Mouse (Mus musculus) midbrain, embryonic 11.5 days (tissue): ENCODE measurements at regions not wholly inside any gene's neighbourhood (a gene's known extent, or its start where the extent isn't known, plus 50 kb on each side); places are given as distances from the start of the nearest gene placed in this dataset.

Experiments
- ATAC-seq: fragments of 200-750 bp; cut with Nextera tagmentation; 2 replicates; pipeline ENCODE4 v1.8.0; 2017; ENCODE audit warnings: moderate TSS enrichment, moderate library complexity; ENCODE audit not compliant: low FRiP score
- DNase-seq: peaks from one replicate; pipeline ENCODE4 v3.0.0; 2015; ENCODE audit warnings: low spot score; ENCODE audit errors: missing footprints
- H3K27ac ChIP-seq: fragments of 300-500 bp; sonication (generic); 2 replicates; pipeline ENCODE4 v1.5.1; 2014; ENCODE audit warnings: low read depth, low read length
- H3K27me3 ChIP-seq: fragments of 300-500 bp; sonication (generic); 2 replicates; pipeline ENCODE4 v1.6.1; 2014; ENCODE audit warnings: mild to moderate bottlenecking, low read length, moderate library complexity, mixed read lengths; ENCODE audit not compliant: control insufficient read depth, insufficient read depth
- H3K36me3 ChIP-seq: fragments of 300-500 bp; sonication (generic); 2 replicates; pipeline ENCODE4 v1.6.1; 2014; ENCODE audit warnings: mild to moderate bottlenecking, low read length, moderate library complexity, mixed read lengths; ENCODE audit not compliant: control insufficient read depth, insufficient read depth
- H3K4me1 ChIP-seq: fragments of 300-500 bp; sonication (generic); 2 replicates; pipeline ENCODE4 v1.6.1; 2014; ENCODE audit warnings: low read length; ENCODE audit not compliant: control insufficient read depth, insufficient read depth
- H3K4me2 ChIP-seq: fragments of 300-500 bp; sonication (generic); 2 replicates; pipeline ENCODE4 v1.6.1; 2014; ENCODE audit warnings: mild to moderate bottlenecking, moderate library complexity
- H3K4me3 ChIP-seq: fragments of 300-500 bp; sonication (generic); 2 replicates; pipeline ENCODE4 v1.5.1; 2014; ENCODE audit warnings: low read depth, low read length
- H3K9ac ChIP-seq: fragments of 300-500 bp; sonication (generic); 2 replicates; pipeline ENCODE4 v1.6.1; 2014; ENCODE audit warnings: low read length
- H3K9me3 ChIP-seq: fragments of 300-500 bp; sonication (generic); 2 replicates; pipeline ENCODE4 v1.6.1; 2016; ENCODE audit warnings: low read length; ENCODE audit not compliant: control insufficient read depth
- WGBS: fragments of 180-500 bp; shearing (Covaris S2); extraction: QIAGEN DNeasy Blood & Tissue Kit; methylation state at CpG from one replicate; pipeline ENCODE4 v1.1.7; 2014; 5-methylcytosine and 5-hydroxymethylcytosine counted together

- Histone ChIP-seq H3K4me3 (no peak overlapping the region), H3K9ac (no peak overlapping the region), H3K27ac (no peak overlapping the region), H3K36me3 (no peaks in the 10 kb centered on the region), H3K4me2 (no peak overlapping the region), H3K4me1 (no peaks in the 10 kb centered on the region), H3K27me3 (no peaks in the 10 kb centered on the region), H3K9me3 (no peaks in the 10 kb centered on the region)
- DNase-seq (no peak), ATAC-seq (no peak)
- WGBS: 70% methylated on average over 3 of the region's 3 CpGs
Observed at GRCm38 (mm10) chr16:55710017-55710416, 128.7 kb downstream of the Nfkbiz start.

- H3K4me2 ChIP-seq: no peak overlapping the region
- H3K27me3 ChIP-seq: no peaks in the 10 kb centered on the region
- DNase-seq (no peak), ATAC-seq (no peak)
- no peak overlapping the region for H3K4me3 ChIP-seq
- H3K9me3 ChIP-seq: no peaks in the 10 kb centered on the region
- no peak overlapping the region for H3K9ac ChIP-seq
- H3K4me1 ChIP-seq: no peaks in the 10 kb centered on the region
- no peak overlapping the region for H3K27ac ChIP-seq
- H3K36me3 ChIP-seq: no peaks in the 10 kb centered on the region
Observed at GRCm38 (mm10) chr16:55706502-55706901, 132.2 kb downstream of the Nfkbiz start.

- Histone ChIP-seq H3K36me3 (no peaks in the 10 kb centered on the region), H3K4me3 (no peak overlapping the region), H3K9me3 (no peaks in the 10 kb centered on the region), H3K4me2 (no peak overlapping the region), H3K27me3 (no peaks in the 10 kb centered on the region), H3K27ac (no peak overlapping the region), H3K4me1 (no peaks in the 10 kb centered on the region), H3K9ac (no peak overlapping the region)
- 84% methylated on average over 3 of the region's 3 CpGs for WGBS
- DNase-seq (no peak), ATAC-seq (no peak)
Observed at GRCm38 (mm10) chr16:55698489-55698892, 140.2 kb downstream of the Nfkbiz start.

GRCm38 (mm10) chr16:55691069-55691468 lies 147.6 kb downstream of the Nfkbiz start:
- Histone ChIP-seq H3K9me3 (no peaks in the 10 kb centered on the region), H3K36me3 (no peaks in the 10 kb centered on the region), H3K9ac (no peak overlapping the region), H3K4me2 (no peak overlapping the region), H3K4me1 (no peaks in the 10 kb centered on the region), H3K4me3 (no peak overlapping the region), H3K27ac (no peak overlapping the region), H3K27me3 (no peaks in the 10 kb centered on the region)
- ATAC-seq: no peak
- no peak for DNase-seq
- 89% methylated on average over 2 of the region's 2 CpGs for WGBS

- Histone ChIP-seq H3K36me3 (no peaks in the 10 kb centered on the region), H3K4me3 (no peak overlapping the region), H3K4me1 (no peaks in the 10 kb centered on the region), H3K27me3 (no peaks in the 10 kb centered on the region), H3K9me3 (no peaks in the 10 kb centered on the region), H3K4me2 (no peak overlapping the region), H3K9ac (no peak overlapping the region), H3K27ac (no peak overlapping the region)
- ATAC-seq (no peak), DNase-seq (no peak)
- WGBS: 97% methylated on average over 1 of the region's 1 CpGs
Observed at GRCm38 (mm10) chr16:55663946-55664345, 174.8 kb downstream of the Nfkbiz start.

- WGBS: 66% methylated on average over 3 of the region's 3 CpGs
- no peak overlapping the region for H3K4me3 ChIP-seq
- no peaks in the 10 kb centered on the region for H3K36me3 ChIP-seq
- H3K27me3 ChIP-seq: no peaks in the 10 kb centered on the region
- H3K4me1 ChIP-seq: no peaks in the 10 kb centered on the region
- no peak for ATAC-seq
- no peak overlapping the region for H3K4me2 ChIP-seq
- no peak overlapping the region for H3K27ac ChIP-seq
- H3K9me3 ChIP-seq: no peaks in the 10 kb centered on the region
- no peak overlapping the region for H3K9ac ChIP-seq
- DNase-seq: no peak
Observed at GRCm38 (mm10) chr16:55636667-55637450, 201.8 kb downstream of the Nfkbiz start.

- H3K4me1 ChIP-seq: no peaks in the 10 kb centered on the region
- 95% methylated on average over 4 of the region's 4 CpGs for WGBS
- no peaks in the 10 kb centered on the region for H3K9me3 ChIP-seq
- H3K36me3 ChIP-seq: no peaks in the 10 kb centered on the region
- H3K4me2 ChIP-seq: no peak overlapping the region
- no peak overlapping the region for H3K27ac ChIP-seq
- H3K4me3 ChIP-seq: no peak overlapping the region
- no peak for DNase-seq
- no peak overlapping the region for H3K9ac ChIP-seq
- H3K27me3 ChIP-seq: no peaks in the 10 kb centered on the region
- ATAC-seq: no peak
Observed at GRCm38 (mm10) chr16:55636224-55636623, 202.5 kb downstream of the Nfkbiz start.

GRCm38 (mm10) chr16:55634691-55635090 lies 204.0 kb downstream of the Nfkbiz start:
- ATAC-seq (no peak), DNase-seq (no peak)
- no peaks in the 10 kb centered on the region for H3K27me3 ChIP-seq
- no peak overlapping the region for H3K9ac ChIP-seq
- no peak overlapping the region for H3K4me3 ChIP-seq
- WGBS: 89% methylated on average over 1 of the region's 1 CpGs
- no peak overlapping the region for H3K27ac ChIP-seq
- H3K36me3 ChIP-seq: no peaks in the 10 kb centered on the region
- H3K4me2 ChIP-seq: no peak overlapping the region
- no peaks in the 10 kb centered on the region for H3K9me3 ChIP-seq
- no peaks in the 10 kb centered on the region for H3K4me1 ChIP-seq

GRCm38 (mm10) chr16:55632220-55632619 lies 206.5 kb downstream of the Nfkbiz start:
- no peak for DNase-seq
- no peak overlapping the region for H3K4me3 ChIP-seq
- no peaks in the 10 kb centered on the region for H3K27me3 ChIP-seq
- H3K9ac ChIP-seq: no peak overlapping the region
- no peaks in the 10 kb centered on the region for H3K9me3 ChIP-seq
- no peaks in the 10 kb centered on the region for H3K36me3 ChIP-seq
- 84% methylated on average over 3 of the region's 3 CpGs for WGBS
- no peaks in the 10 kb centered on the region for H3K4me1 ChIP-seq
- no peak overlapping the region for H3K4me2 ChIP-seq
- no peak overlapping the region for H3K27ac ChIP-seq
- ATAC-seq: no peak
